Mouse (Mus musculus) spleen, postnatal 10 days (tissue): Measurements from ENCODE around the gene Cd177.
"Not testable (repeated sequence)": the region's sequence is repeated elsewhere in the genome, so short reads cannot be mapped to it uniquely, and the experiment has no call there.

ENCODE experiments used
- DNase-seq, 2 experiments: peaks; one replicate each; pipeline ENCODE4 v3.0.0; 2021 to 2022; ENCODE audit warnings: low spot score in 2 of 2

Cd177 gene

DNA sequence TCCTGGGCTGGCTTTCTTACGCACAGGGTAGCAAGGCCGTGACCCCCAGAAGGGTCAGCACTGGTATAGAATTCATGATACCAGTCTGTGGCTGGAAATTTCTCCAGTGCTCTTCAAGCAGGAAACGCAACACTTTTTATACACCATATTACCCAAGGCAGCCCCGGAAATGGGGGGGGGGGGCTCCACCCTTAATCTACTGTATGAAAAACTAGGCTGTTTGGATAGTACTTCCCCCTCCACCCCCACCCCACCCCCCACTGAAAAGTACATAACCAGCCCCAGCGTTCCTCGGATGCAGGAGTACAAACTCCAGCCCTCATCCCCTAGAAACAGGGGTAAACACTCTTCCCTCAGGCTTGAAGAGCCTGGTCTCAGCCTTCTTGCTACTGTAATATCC is at the start of gene Cd177:
Gene Cd177, minus strand, starts transcription at position 101 of the 400 bp plus-strand sequence.
- DNase-seq: no peak

GRCm38 (mm10) chr7:24809041-24809440 is 48.9 kb upstream of the Cd177 start:
- DNase-seq: no peak

GRCm38 (mm10) chr7:24804826-24805225 is 44.7 kb upstream of the Cd177 start:
- DNase-seq: no peak

DNA sequence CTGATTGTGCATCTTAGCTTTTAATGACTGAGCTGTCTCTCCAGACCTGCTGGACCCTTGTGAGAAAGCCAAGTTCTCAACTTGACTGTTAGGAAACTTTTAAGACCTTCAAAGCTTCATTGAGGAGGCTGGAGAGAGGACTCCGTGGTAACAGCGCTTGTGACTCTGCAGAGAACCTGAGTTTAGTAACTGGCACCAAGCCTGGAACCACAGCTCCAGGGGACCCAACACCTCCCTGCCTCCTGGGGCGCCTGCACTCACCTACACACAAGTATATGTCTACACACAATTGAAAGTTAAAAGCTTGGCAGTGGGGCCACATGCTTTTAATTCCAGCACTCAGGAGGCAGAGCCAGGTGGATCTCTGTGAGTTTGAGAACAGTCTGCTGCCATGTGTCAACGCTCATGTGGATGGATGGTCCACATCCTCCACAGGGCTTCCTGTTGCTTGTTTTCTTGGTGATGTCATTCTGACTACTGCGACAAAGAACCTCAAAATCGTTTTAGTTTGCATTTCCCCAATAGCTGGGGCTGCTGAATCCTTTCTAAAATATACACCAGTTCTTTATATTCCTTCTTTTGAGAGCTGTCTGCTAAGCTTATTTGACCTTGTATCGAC is 42.1 kb upstream of the Cd177 start:
- no peak for DNase-seq

DNA sequence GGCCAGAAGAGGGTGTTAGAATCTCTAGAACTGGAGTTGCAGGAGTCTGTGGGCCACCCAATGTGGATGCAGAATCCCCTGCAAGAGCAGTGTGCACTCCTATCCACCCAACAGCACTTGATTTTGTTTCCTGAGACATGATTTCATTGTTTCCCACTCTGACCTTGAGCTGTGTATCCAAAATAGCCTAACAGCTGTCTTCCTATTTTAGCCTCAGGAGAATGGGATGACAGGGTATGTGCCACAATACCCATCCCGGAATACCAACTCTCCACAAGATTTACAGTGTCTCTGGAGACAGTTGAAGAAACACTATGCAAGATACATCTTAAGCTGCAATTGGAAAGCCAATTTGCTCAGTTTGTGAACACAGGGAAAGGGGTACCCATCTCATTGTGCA is 37.8 kb upstream of the Cd177 start:
- no peak for DNase-seq

DNA sequence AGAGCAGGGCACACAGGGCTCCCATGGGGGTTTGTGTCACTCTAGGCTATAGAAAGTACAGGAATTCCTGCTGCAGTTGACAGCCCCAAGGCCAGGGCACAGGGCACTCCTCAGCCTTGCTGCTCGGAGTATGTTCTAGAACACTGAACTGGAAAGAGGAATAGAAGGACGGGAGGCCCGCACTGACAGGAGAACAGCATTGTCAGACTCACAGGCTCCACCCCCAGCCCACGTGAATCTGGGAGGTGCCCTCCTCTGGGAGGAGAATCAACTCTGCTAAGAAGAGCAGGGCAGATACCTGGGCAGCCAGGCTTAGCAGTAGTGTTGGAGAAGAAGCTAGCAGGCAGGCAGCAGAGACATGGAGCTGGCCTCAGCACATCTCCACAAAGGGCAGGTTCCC is 16.8 kb upstream of the Cd177 start, which contains the start of gene Ceacam10:
Gene Ceacam10, plus strand, starts transcription at position 289 of the 400 bp plus-strand sequence.
- DNase-seq: not testable (repeated sequence)

- no peak for DNase-seq
Observed at GRCm38 (mm10) chr7:24776145-24776544, 16.0 kb upstream of the Cd177 start.

GRCm38 (mm10) chr7:24773942-24774535 is 13.9 kb upstream of the Cd177 start:
- no peak for DNase-seq

- no peak for DNase-seq
Observed at GRCm38 (mm10) chr7:24771361-24771760, 11.2 kb upstream of the Cd177 start.

GRCm38 (mm10) chr7:24762574-24762973 is 2.5 kb upstream of the Cd177 start:
- no peak for DNase-seq

- DNase-seq: no peak
Observed at GRCm38 (mm10) chr7:24761161-24761560, 1.1 kb upstream of the Cd177 start.

- no peak for DNase-seq
Observed at GRCm38 (mm10) chr7:24758520-24758919, 1.6 kb downstream of the Cd177 start.

DNA sequence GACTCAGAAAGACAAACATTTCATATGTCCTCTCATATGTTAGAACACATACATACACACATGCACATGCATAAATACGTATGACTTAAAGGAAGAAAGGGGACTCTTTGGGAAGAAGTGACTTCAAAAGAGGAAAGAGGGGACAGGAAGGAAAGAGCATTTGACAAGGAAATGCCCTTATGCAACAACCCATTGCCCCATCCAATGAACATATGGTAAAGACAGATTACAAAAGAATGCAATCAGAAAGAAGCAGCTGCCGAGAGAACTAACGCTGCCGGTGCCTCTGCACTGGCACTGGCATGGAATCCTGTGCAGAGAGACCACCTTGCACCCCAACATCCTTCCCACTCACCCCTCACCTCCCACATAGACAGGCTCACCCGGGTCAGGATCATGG is 6.6 kb downstream of the Cd177 start:
- DNase-seq: no peak

GRCm38 (mm10) chr7:24751610-24752009 is 8.5 kb downstream of the Cd177 start:
- DNase-seq: no peak

- DNase-seq: no peak
Observed at GRCm38 (mm10) chr7:24750695-24751094, 9.4 kb downstream of the Cd177 start.

GRCm38 (mm10) chr7:24735970-24736670 is 24.0 kb downstream of the Cd177 start:
- peak in 1 of 2 experiments; percentile 35 for DNase-seq

- not testable (repeated sequence) for DNase-seq
Observed at GRCm38 (mm10) chr7:24726808-24727207, 33.3 kb downstream of the Cd177 start, which contains the start of gene Gm4763. Gene Gm4763, minus strand, starts transcription at chr7:24726908.

DNA sequence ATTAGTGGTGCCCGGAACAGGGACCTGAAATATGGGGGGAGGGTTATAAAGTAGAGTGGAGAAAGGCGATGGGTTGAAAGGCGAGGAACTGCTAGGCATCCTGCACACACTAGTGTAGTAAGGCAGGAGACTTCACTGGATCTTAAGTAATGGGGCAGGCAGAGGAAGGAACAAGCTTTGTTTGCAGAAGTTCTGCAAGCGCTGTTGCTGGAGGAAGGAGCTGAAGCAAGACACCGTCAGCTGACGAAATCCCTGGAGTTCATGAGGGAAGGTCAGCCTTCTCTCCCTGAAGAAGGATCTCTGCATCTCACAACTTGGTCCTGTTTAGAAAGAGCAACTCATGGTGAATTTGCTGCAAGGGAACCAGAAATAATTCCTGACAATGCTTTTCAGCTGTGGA is 45.1 kb downstream of the Cd177 start:
- no peak for DNase-seq

GRCm38 (mm10) chr7:24708832-24709292 is 51.2 kb downstream of the Cd177 start, which contains the start of gene BC049730:
Gene BC049730, plus strand, starts transcription at chr7:24709242.
- DNase-seq: no peak

- not testable (repeated sequence) for DNase-seq
Observed at GRCm38 (mm10) chr7:24702841-24703240, 57.3 kb downstream of the Cd177 start.

GRCm38 (mm10) chr7:24697891-24698290 is 62.2 kb downstream of the Cd177 start:
- not testable (repeated sequence) for DNase-seq
